Mouse (Mus musculus): ENCODE measurements around the gene Galntl5. TPM values are rescaled to one million over a fixed set of nuclear protein-coding genes. Genes with fewer than 3 reads are reported as not detected.

Galntl5 gene
- total RNA-seq (2023), result not detected

GRCm38 (mm10) chr5:25181004-25181531, at the start of gene Galntl5:
Galntl5 (plus strand) TSS chr5:25181460.

GRCm38 (mm10) chr5:25221604-25222003, 40.3 kb downstream of the Galntl5 start, which contains the start of gene Galnt11:
Galnt11 (plus strand) TSS chr5:25221904.

GRCm38 (mm10) chr5:25222752-25223702, 41.8 kb downstream of the Galntl5 start, which contains the start of gene E130116L18Rik:
E130116L18Rik (minus strand) TSS chr5:25223153.

Other genes with a start within 250 kb of the Galntl5 start
- 10 to 100 TPM; 36.3 to 40.2 TPM for gene Prkag2, start 80.8 kb upstream of the Galntl5 start, total RNA-seq (2023)
- gene Galnt11, start 40.4 kb downstream of the Galntl5 start, total RNA-seq (2023), result 10 to 100 TPM; 64.0 to 67.1 TPM
- 1 to 10 TPM; 2.5 to 3.3 TPM for gene E130116L18Rik, start 41.7 kb downstream of the Galntl5 start, total RNA-seq (2023)